Mouse (Mus musculus): ENCODE data around the gene Acadvl.

DNA sequence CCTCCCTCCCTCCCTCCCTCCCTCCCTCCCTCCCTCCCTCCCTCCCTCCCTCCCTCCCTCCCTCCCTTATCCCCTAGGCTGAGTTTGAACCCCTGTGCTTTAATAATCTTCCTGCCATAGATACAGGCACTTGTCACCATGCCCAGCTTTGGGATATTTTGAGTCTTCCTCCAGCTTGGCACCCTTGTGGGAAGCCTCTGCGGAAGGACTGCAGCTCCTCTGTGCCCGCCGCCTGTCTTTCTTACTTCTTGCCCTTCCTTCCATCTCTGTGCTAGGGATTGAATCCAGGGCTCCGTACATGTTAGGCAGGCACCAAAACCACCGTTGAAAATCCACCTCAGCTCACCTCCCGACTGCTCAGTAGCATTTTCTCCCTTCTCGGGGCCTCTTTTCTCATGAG lies 25.0 kb upstream of the Acadvl start:
- no peak for TF ChIP-seq CTCF (IDR thresholded peaks at IDR 0.05; ENCODE audit: low read depth)
- no peak for TF ChIP-seq EP300 (IDR thresholded peaks at IDR 0.05; ENCODE audit: low read depth)
